Mouse (Mus musculus): ENCODE results near the gene Haus7.

GRCm38 (mm10) chrX:73471764-73472163 is 12.9 kb upstream of the Haus7 start:
- TF ChIP-seq CTCF (IDR thresholded peaks at IDR 0.05): no peak
- TF ChIP-seq EP300 (IDR thresholded peaks at IDR 0.05; ENCODE audit: insufficient read depth, low read depth, low read length): no peak
- TF ChIP-seq POLR2A (IDR thresholded peaks at IDR 0.05; ENCODE audit: insufficient read depth, low read depth, low read length): no peak
